Mouse (Mus musculus): ENCODE results near the gene Nrip2.
"Not testable (repeated sequence)": the region's sequence is repeated elsewhere in the genome, so short reads cannot be mapped to it uniquely, and the experiment has no call there.

Nrip2 gene

GRCm38 (mm10) chr6:128398996-128399395, at the start of gene Nrip2:
TSS of gene Nrip2 (plus strand) at chr6:128399296.
- no peak for DNase-seq (ENCODE audit: low spot score)

GRCm38 (mm10) chr6:128349711-128350110, 49.4 kb upstream of the Nrip2 start:
- no peak for DNase-seq (ENCODE audit: low spot score)

DNA sequence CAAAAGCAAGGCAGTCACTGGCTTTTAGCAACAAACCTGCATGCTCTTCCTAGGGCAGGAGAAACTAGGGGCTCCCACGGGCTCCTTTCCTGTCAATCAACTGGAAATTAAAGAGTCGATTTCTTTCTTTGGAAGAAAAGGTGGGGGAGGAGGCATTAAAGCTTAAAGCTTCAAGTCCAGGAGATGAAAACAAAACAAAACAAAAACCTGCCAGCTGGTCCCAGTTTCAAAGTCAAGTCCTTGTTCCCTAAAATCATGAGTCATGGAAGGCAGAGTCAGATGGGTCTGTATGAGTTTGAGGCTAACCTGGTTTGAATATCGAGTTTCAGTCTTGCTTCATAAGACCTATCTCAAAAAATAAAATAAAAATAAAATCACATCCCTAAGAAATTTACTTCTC, 45.0 kb upstream of the Nrip2 start:
- no peak for DNase-seq (ENCODE audit: low spot score)

DNA sequence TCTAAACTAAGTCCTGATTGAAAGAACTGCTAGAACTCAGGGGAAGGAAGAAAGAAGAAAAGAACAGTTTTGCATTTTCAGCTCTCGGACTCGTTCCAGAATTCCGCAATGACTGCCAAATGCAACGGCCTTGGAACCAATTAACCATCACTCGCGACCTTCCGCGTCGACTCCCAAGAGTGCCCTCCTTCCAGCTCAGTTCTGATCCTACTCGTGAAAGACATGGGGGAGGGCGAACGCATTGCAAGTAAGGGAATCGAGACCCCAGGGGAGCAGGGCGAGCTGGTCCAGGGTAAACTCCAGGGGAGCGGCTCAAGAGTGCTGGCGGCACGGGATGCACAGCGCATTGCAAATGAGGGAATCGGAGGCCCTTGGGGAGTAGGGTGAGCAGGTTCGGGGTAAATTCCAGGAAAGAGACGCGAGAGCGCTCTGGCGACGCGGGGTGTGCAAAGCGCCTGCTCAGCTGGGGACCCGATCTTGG, 43.9 kb upstream of the Nrip2 start:
- DNase-seq (ENCODE audit: low spot score) = no peak

DNA sequence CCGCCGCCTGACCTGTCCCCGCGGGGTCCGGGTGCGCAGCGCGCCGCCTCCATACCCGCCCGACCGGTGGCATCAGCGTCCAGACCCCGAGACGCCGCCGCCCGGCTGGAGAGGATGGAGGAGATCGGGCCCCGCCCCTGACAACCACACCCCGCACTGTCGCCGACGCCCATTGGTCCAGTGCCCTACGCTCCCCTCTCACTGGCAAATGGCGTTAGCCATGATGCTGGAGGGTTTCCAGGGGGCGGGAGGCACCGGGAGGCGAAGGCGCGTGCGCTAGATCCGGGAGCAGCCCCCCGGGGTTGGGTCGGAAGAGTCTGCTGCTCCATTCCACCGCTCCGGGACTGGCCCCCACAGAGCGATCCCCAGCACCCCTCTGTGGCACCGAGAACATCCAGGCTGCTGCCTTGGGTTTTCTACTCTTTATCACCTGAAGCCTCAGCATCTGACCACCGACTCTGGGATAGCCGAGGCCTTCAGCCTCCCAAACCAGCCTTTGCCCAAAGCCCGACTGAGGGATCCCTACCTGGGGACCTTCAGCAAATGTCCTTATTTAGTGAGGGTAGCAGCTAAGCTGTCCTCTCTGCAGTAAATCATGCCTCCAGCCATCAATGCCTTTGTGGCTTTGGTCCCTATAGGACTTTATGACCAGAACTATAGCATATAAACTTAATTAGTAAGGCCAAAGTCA, 43.2 kb upstream of the Nrip2 start, which contains the start of gene Tulp3:
Gene Tulp3 (minus strand): TSS at position 126 of the 691 bp plus-strand sequence.
- peak; percentile 95 for DNase-seq (ENCODE audit: low spot score)

GRCm38 (mm10) chr6:128358999-128359398, 40.1 kb upstream of the Nrip2 start:
- DNase-seq (ENCODE audit: low spot score) = peak; percentile 62

GRCm38 (mm10) chr6:128361901-128362300, 37.2 kb upstream of the Nrip2 start:
- no peak for DNase-seq (ENCODE audit: low spot score)

- peak; percentile 83 for DNase-seq (ENCODE audit: low spot score)
These were observed 36.6 kb upstream of the Nrip2 start, which contains the start of the genes Rhno1 and Foxm1 for GRCm38 (mm10) chr6:128362381-128363006. TSS of gene Rhno1 (minus strand) at chr6:128362911. TSS of gene Foxm1 (plus strand) at chr6:128362967.

- no peak for DNase-seq (ENCODE audit: low spot score)
These were observed 35.9 kb upstream of the Nrip2 start for GRCm38 (mm10) chr6:128363007-128363825.

DNA sequence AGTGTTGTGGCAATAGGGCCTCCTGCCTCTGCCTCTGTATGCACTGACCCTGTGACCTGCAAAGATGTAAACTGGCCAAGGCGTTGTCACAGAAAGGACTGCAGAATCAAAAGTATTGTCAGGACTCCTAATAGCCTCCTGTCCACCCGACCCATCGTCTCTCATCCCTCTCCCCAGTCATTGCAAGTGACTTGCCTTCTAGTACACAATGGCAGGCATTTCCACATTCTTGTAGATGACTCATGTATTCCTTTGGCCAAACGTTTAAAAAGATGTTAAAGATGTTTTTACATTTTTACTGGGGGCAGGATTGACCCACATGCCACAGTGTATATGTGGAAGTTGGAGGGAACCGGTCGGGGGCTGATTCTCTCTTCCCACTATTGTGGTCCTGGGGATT, 34.4 kb upstream of the Nrip2 start:
- DNase-seq (ENCODE audit: low spot score) = no peak

DNA sequence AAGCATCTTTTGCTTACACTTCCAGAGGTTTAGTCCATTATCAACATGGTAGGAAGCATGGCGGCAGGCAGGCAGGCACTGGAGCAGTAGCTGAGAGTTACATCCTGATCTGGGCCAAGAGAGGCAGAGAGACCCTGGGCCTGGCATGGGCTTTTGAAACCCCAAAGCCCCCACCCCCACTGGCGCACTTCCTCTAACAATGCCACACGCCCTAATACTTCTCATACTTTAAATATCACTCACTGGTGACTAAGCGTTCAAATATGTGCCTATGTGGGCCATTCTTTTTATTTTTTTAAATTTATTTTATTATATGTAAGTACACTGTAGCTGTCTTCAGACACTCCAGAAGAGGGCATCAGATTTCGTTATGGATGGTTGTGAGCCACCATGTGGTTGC, 32.6 kb upstream of the Nrip2 start:
- no peak for DNase-seq (ENCODE audit: low spot score)

DNA sequence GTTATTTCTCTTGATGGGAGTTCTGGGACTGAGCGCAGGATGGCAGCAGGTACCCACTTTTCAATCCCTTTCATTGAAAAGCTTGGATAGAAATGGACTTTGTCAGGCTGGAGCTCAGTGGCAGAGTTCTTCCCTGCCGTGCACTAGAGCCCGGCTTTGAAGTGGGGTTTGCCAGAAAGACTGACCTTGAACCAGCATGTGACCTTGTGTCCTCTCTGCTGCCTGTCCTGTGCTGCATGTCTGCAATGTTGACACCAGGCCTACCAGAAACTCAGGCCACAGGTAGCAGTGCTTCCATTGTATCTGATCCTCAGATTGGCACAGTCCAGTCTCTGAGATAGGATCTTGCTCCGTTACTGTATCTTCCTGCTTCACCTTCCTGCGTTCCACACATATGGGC, 29.1 kb upstream of the Nrip2 start:
- DNase-seq (ENCODE audit: low spot score) = no peak

DNA sequence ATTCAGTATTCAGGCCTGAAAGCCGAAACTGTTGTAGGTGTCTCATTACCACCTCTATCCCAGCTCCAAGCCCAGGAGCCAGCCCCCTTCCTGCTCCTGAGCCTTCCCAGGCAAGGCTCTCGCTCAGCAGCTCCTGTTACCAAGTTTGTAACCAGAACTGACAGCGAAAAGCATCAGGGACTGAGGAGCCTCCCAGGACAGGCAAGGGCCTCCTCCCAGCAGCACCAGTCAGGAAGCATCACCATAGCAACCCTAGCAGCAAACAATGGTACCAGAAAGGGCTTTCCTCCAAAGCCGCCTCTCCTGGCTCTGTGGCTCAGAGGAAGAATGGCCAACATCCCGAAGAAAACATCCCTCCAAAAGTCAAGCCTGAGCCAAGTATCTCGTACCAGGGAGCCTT, 23.9 kb upstream of the Nrip2 start, which contains the start of the genes Tex52 and Gm44596:
Gene Tex52 (plus strand): TSS at position 265 of the 400 bp plus-strand sequence.
Gene Gm44596 (plus strand): TSS at position 312 of the 400 bp plus-strand sequence.
- DNase-seq (ENCODE audit: low spot score) = peak; percentile 56

GRCm38 (mm10) chr6:128376371-128377085, 22.6 kb upstream of the Nrip2 start:
- no peak for DNase-seq (ENCODE audit: low spot score)

GRCm38 (mm10) chr6:128379636-128380035, 19.5 kb upstream of the Nrip2 start:
- DNase-seq (ENCODE audit: low spot score) = no peak

DNA sequence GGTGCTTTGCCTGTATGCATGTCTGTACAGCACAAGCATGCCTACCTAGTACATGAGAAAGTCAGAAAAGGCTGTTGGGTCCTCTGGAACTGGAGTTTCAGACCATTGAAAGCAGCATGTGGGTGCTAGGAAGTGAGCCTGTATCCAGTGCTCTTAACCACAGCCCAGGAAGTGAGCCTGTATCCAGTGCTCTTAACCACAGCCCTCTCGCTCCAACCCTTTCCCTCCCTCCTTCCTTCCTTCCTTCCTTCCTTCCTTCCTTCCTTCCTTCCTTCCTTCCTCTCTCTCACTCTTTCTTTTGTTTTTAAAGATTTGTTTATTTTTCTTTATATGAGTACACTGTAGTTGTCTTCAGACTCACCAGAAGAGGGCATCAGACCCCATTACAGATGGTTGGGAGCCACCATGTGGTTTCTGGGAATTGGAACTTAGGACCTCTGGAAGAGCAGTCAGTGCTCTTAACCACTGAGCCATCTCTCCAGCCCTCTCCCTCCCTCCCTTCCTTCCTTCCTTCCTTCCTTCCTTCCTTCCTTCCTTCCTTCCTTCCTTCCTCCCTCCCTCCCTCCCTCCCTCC, 18.4 kb upstream of the Nrip2 start:
- DNase-seq (ENCODE audit: low spot score) = not testable (repeated sequence)

DNA sequence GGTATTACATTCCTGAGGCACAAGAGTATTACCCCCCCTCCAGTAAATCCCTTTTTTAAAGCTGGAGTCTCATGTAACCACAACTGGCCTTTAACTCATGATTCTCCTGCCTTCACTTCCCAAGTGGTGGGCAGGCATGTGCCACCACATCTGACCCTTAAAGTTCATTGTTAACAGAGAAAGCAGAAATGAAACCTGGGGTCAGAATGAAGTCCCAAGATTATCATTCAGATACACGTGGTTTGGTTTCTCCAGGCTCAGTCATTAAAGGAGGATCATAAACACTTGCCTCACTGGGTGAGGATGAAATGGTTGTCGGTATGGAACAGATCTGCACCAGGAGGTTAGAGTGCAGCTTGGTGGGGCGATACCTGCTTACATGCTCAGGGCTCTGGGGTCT, 17.8 kb upstream of the Nrip2 start:
- DNase-seq (ENCODE audit: low spot score) = no peak

DNA sequence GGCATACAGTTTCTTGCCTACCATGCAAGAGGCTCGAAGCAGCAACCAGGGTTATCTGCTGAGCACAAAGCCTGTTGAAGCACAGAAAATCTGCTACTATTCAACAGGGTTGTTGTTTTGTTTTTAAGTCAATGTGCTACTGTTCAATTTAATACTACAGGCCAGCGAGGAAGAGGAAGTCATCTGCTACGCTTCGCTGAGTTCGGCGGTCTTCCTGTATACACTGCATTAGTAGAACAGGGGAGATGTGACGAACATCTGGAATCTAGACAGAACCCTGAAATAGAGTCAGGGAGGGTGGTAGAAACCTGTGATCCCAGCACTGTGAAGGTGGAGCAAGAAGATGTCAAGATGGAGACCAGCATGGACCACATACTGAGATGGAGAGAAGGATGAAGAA, 15.3 kb upstream of the Nrip2 start:
- DNase-seq (ENCODE audit: low spot score) = no peak

DNA sequence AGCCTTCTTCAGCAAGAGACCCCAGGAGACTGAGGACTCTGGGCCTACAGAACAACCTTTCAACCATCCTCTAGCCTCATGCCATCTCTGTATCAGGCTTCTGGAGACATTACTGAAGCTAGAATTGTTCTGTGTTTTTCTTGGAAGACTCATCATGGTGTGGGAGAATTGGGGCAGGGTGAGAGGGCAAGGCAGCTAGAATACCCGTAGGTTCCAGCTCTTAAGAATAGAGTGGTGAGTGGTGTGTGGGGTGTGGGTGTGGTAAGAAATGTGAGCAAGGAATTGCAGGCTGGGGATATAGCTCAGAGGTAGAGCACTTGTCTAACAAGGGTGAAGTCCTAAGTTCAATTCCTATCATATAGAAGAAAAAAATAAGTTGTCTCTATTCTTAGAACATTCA, 14.1 kb upstream of the Nrip2 start:
- no peak for DNase-seq (ENCODE audit: low spot score)

- DNase-seq (ENCODE audit: low spot score) = no peak
These were observed 9.9 kb upstream of the Nrip2 start for GRCm38 (mm10) chr6:128389185-128389584.

DNA sequence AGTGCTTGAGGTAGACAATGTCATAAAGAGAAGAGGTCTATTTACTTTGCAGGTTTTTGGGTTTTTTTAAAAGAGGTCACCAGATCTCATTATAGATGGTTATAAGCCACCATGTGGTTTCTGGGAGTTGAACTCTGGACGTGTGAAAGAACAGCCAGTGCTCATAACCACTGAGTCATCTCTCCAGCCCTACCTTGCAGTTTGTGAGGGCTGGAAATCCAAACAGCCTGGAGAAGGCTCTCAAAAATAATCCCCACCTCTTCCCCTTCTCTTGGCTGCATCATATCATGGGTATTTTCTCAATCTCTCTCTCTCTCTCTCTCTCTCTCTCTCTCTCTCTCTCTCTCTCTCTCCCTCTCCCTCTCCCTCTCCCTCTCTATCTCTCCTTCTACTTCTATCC, 8.4 kb upstream of the Nrip2 start:
- DNase-seq (ENCODE audit: low spot score) = no peak
